Mouse (Mus musculus) neural tube, embryonic 11.5 days (tissue): Measurements from ENCODE around the gene Itgbl1. TPM values are rescaled to one million over a fixed set of nuclear protein-coding genes. Genes with fewer than 3 reads are reported as not detected.

Experiments
- ATAC-seq: fragments of 200-750 bp; cut with Nextera tagmentation; 2 replicates; pipeline ENCODE4 v1.8.0; 2017; ENCODE audit warnings: moderate number of reproducible peaks, mild to moderate bottlenecking, moderate TSS enrichment, moderate library complexity; ENCODE audit not compliant: insufficient read depth, low FRiP score, low TSS enrichment
- DNase-seq: peaks from one replicate; pipeline ENCODE4 v3.0.0-alpha.2; 2015; ENCODE audit warnings: low spot score
- H3K27ac ChIP-seq: fragments of 300-500 bp; sonication (generic); 2 replicates; pipeline ENCODE4 v1.5.1; 2014; ENCODE audit warnings: low read depth, mild to moderate bottlenecking, low read length
- H3K27me3 ChIP-seq: fragments of 300-500 bp; sonication (generic); 2 replicates; pipeline ENCODE4 v1.6.1; 2014; ENCODE audit warnings: mild to moderate bottlenecking, low read length, mixed read lengths; ENCODE audit not compliant: control insufficient read depth, insufficient read depth
- H3K36me3 ChIP-seq: fragments of 300-500 bp; sonication (generic); 2 replicates; pipeline ENCODE4 v1.6.1; 2014; ENCODE audit warnings: mild to moderate bottlenecking, low read length, moderate library complexity, mixed read lengths; ENCODE audit not compliant: control insufficient read depth, insufficient read depth
- H3K4me1 ChIP-seq: fragments of 300-500 bp; sonication (generic); 2 replicates; pipeline ENCODE4 v1.6.1; 2014; ENCODE audit warnings: low read length, mixed read lengths; ENCODE audit not compliant: control insufficient read depth, insufficient read depth
- H3K4me2 ChIP-seq: fragments of 300-500 bp; sonication (generic); 2 replicates; pipeline ENCODE4 v1.6.1; 2014; ENCODE audit warnings: low read depth, mild to moderate bottlenecking, moderate library complexity
- H3K4me3 ChIP-seq: fragments of 300-500 bp; sonication (generic); 2 replicates; pipeline ENCODE4 v1.5.1; 2014; ENCODE audit warnings: low read depth, low read length
- H3K9ac ChIP-seq: fragments of 300-500 bp; sonication (generic); 2 replicates; pipeline ENCODE4 v1.6.1; 2014; ENCODE audit warnings: mild to moderate bottlenecking, low read length
- H3K9me3 ChIP-seq: fragments of 300-500 bp; sonication (generic); 2 replicates; pipeline ENCODE4 v1.6.1; 2016; ENCODE audit warnings: low read length; ENCODE audit not compliant: control insufficient read depth
- WGBS: fragments of 180-500 bp; shearing (Covaris S2); extraction: QIAGEN DNeasy Blood & Tissue Kit; methylation state at CpG from one replicate; pipeline ENCODE4 v1.1.7; 2014; 5-methylcytosine and 5-hydroxymethylcytosine counted together
- polyA plus RNA-seq: library from polyadenylated mRNA; unstranded; fragments of >200 nt; fragmentation: Nextera tagmentation; extraction: Ambion mirVana; gene quantifications from 2 replicates; pipeline ENCODE4 v1.2.1, GENCODE M21; 2014

The Itgbl1 gene
- polyA plus RNA-seq, 1 experiment from 2014 or later: 0.65 TPM

- H3K4me2 ChIP-seq: no peak overlapping the region
- WGBS: 70% methylated on average over 2 of the region's 2 CpGs
- DNase-seq: no peak
- no peaks in the 10 kb centered on the region for H3K27me3 ChIP-seq
- no peak overlapping the region for H3K9ac ChIP-seq
- no peaks in the 10 kb centered on the region for H3K9me3 ChIP-seq
- no peak for ATAC-seq
- H3K4me1 ChIP-seq: no peaks in the 10 kb centered on the region
- H3K4me3 ChIP-seq: no peak overlapping the region
- no peak overlapping the region for H3K27ac ChIP-seq
- H3K36me3 ChIP-seq: no peaks in the 10 kb centered on the region
These were observed 18.3 kb downstream of the Itgbl1 start for GRCm38 (mm10) chr14:123678091-123678490.

GRCm38 (mm10) chr14:123714751-123715150 is 55.0 kb downstream of the Itgbl1 start:
- ATAC-seq: no peak

GRCm38 (mm10) chr14:123742055-123742454 is 82.3 kb downstream of the Itgbl1 start:
- Histone ChIP-seq H3K4me3 (no peak overlapping the region), H3K4me1 (no peaks in the 10 kb centered on the region), H3K4me2 (no peak overlapping the region), H3K27ac (no peak overlapping the region), H3K36me3 (no peaks in the 10 kb centered on the region), H3K27me3 (no peaks in the 10 kb centered on the region), H3K9ac (no peak overlapping the region), H3K9me3 (no peaks in the 10 kb centered on the region)
- WGBS: 80% methylated on average over 1 of the region's 1 CpGs
- ATAC-seq (no peak), DNase-seq (no peak)

More at GRCm38 (mm10) chr14:123714751-123715150, 55.0 kb downstream of the Itgbl1 start:
- H3K9ac ChIP-seq: no peak overlapping the region
- no peak overlapping the region for H3K27ac ChIP-seq
- no peaks in the 10 kb centered on the region for H3K4me1 ChIP-seq
- H3K36me3 ChIP-seq: no peaks in the 10 kb centered on the region
- no peak overlapping the region for H3K4me3 ChIP-seq
- no peak for DNase-seq
- no peaks in the 10 kb centered on the region for H3K27me3 ChIP-seq
- H3K9me3 ChIP-seq: no peaks in the 10 kb centered on the region
- no peak overlapping the region for H3K4me2 ChIP-seq

DNA sequence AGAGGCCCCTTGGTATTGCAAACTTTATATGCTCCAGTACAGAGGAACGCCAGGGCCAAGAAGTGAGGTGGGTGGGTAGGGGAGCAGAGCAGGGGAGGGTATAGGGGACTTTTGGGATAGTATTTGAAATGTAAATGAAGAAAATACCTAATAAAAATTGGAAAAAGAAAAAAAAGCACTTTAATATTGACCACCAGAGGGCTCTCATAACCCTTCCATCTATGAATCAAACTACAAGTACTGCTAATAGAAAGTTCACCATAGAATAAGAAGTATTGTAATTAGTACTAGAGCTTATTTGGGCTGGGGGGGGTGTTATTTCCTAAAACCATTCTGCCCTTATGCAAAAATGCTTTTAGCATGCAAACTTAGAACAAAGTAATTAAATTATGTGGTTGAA is 91.2 kb downstream of the Itgbl1 start:
- no peak overlapping the region for H3K27ac ChIP-seq
- 74% methylated on average over 1 of the region's 1 CpGs for WGBS
- H3K4me1 ChIP-seq: no peaks in the 10 kb centered on the region
- H3K4me2 ChIP-seq: no peak overlapping the region
- H3K9me3 ChIP-seq: no peaks in the 10 kb centered on the region
- H3K4me3 ChIP-seq: no peak overlapping the region
- no peaks in the 10 kb centered on the region for H3K27me3 ChIP-seq
- no peak overlapping the region for H3K9ac ChIP-seq
- DNase-seq (no peak), ATAC-seq (no peak)
- no peaks in the 10 kb centered on the region for H3K36me3 ChIP-seq

GRCm38 (mm10) chr14:123759534-123759933 is 99.8 kb downstream of the Itgbl1 start:
- no peak for ATAC-seq
- Histone ChIP-seq H3K27me3 (no peaks in the 10 kb centered on the region), H3K4me2 (no peak overlapping the region), H3K4me1 (no peaks in the 10 kb centered on the region), H3K9ac (no peak overlapping the region), H3K27ac (no peak overlapping the region), H3K4me3 (no peak overlapping the region), H3K36me3 (no peaks in the 10 kb centered on the region), H3K9me3 (no peaks in the 10 kb centered on the region)
- DNase-seq: no peak
- 65% methylated on average over 1 of the region's 1 CpGs for WGBS

DNA sequence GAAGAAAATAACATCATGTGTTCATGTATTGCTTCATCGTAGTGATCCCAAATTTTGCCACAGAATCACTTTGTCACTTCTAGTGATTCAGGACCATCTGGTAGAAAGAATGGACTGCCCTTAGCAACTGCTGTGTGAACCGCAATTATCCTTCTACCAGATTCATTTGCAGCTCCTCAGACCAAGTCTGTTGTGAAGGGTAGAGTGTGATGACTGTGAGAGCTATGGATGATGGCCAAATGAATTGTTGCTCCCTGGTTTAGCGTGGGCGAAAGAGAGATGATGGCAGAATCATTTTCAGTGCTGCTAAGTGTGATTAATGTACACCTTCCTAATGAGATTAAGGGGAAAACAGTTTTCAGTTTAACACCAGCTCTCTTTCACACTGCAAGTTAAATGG is 100.3 kb downstream of the Itgbl1 start:
- Histone ChIP-seq H3K4me1 (no peaks in the 10 kb centered on the region), H3K9me3 (no peaks in the 10 kb centered on the region), H3K9ac (no peak overlapping the region), H3K27ac (no peak overlapping the region), H3K4me3 (no peak overlapping the region), H3K27me3 (no peaks in the 10 kb centered on the region), H3K4me2 (no peak overlapping the region), H3K36me3 (no peaks in the 10 kb centered on the region)
- 84% methylated on average over 4 of the region's 4 CpGs for WGBS
- no peak for ATAC-seq
- no peak for DNase-seq

- Histone ChIP-seq H3K36me3 (no peaks in the 10 kb centered on the region), H3K9me3 (no peaks in the 10 kb centered on the region), H3K9ac (no peak overlapping the region), H3K27me3 (no peaks in the 10 kb centered on the region), H3K4me1 (no peaks in the 10 kb centered on the region), H3K27ac (no peak overlapping the region), H3K4me3 (no peak overlapping the region), H3K4me2 (no peak overlapping the region)
- ATAC-seq (no peak), DNase-seq (no peak)
These were observed 142.0 kb downstream of the Itgbl1 start for GRCm38 (mm10) chr14:123801744-123802143.

- Histone ChIP-seq H3K4me3 (no peak overlapping the region), H3K27ac (no peak overlapping the region), H3K9me3 (no peaks in the 10 kb centered on the region), H3K27me3 (no peaks in the 10 kb centered on the region), H3K9ac (no peak overlapping the region), H3K36me3 (no peaks in the 10 kb centered on the region), H3K4me1 (no peaks in the 10 kb centered on the region), H3K4me2 (no peak overlapping the region)
- no peak for DNase-seq
- WGBS: 78% methylated on average over 5 of the region's 5 CpGs
- ATAC-seq: no peak; the same call in 1 of the 2 replicates
These were observed 177.9 kb downstream of the Itgbl1 start for GRCm38 (mm10) chr14:123837662-123838061.

DNA sequence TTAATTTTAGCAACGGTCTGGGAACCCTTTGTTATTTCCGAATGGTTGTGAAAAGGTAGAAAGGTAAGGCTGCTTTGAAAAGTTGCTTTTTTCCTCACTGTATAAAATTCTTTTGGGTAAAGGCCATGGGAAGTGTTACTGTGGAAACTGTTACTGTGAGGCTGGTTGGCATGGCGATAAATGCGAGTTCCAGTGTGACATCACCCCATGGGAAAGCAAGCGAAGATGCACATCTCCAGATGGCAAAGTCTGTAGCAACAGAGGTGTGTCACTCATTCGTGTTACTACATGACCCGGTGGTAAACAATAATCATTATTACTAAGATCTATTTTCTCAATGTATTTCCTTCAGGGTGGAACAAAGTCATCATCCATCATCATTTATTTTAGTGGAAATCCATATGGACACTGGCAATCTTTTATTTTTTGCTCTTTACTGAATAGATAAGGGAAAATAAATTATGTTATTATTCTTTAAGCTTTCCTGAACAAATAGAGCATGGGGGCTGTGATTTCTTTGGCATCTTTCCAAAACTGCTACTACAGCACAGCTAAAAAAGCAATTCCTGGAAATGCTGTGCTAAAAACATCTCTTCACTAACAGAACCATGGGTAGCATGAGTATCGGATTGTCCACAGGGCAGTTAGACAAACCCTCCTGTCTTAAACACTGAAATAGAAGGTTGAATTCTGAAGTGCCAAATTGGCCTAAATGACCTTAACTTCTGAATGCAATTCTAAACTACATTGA is 184.1 kb downstream of the Itgbl1 start:
- no peak; the same call in 1 of the 2 replicates for ATAC-seq
- no peaks in the 10 kb centered on the region for H3K36me3 ChIP-seq
- no peaks in the 10 kb centered on the region for H3K27me3 ChIP-seq
- H3K9me3 ChIP-seq: no peaks in the 10 kb centered on the region
- H3K4me2 ChIP-seq: no peak overlapping the region
- DNase-seq: peak; percentile 39
- WGBS: 62% methylated on average over 8 of the region's 8 CpGs
- H3K27ac ChIP-seq: no peak overlapping the region
- no peak overlapping the region for H3K4me3 ChIP-seq
- H3K9ac ChIP-seq: no peak overlapping the region
- no peaks in the 10 kb centered on the region for H3K4me1 ChIP-seq
